Mouse (Mus musculus): ENCODE results near the gene Cdc45. TPM values are rescaled to one million over a fixed set of nuclear protein-coding genes. Genes with fewer than 3 reads are reported as not detected.
A peak's percentile ranks its signal among the peaks of the same experiment; 100 is the strongest.

Gene Cdc45
- polyA plus RNA-seq, 1 experiment from 2014 or later: 41.5 TPM

DNA sequence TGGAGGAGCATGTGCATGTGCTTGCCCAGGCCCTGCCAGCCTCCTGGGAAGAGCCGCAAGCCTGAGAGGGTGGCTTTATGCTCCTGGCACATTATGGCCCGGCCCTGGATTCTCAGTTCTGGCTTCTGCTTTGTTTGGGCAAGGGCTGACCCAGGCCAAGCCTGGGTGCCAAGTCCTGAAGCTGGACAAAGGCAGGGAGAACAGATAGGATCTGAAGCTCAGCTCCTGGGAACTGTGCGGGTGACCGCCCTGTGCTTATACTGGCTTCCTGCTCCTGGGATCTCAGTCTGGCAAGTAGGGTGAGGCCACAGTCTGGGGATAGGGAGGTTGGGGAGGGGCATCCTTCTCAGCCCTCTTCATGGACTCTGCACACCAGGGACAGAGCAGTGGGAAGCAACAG, 50.1 kb downstream of the Cdc45 start:
- WGBS (ENCODE audit: insufficient replicate concordance): 70% methylated on average over 4 of the region's 4 CpGs
- H3K4me1 ChIP-seq (ENCODE audit: control insufficient read depth, insufficient read depth, low read length): no peaks in the 10 kb centered on the region
- no peak overlapping the region for H3K4me3 ChIP-seq (ENCODE audit: low read depth, low read length)
- no peak overlapping the region for H3K9ac ChIP-seq (ENCODE audit: low read depth, low read length)
- no peak overlapping the region for H3K4me2 ChIP-seq
- no peaks in the 10 kb centered on the region for H3K27me3 ChIP-seq (ENCODE audit: control insufficient read depth, insufficient read depth, low read length)
- H3K36me3 ChIP-seq (ENCODE audit: control insufficient read depth, insufficient read depth, low read length): no peaks in the 10 kb centered on the region
- H3K9me3 ChIP-seq (replicated peaks; ENCODE audit: control insufficient read depth, low read length): no peaks in the 10 kb centered on the region
- ATAC-seq (replicated peaks; ENCODE audit: insufficient number of reproducible peaks, low FRiP score, low TSS enrichment): no peak
- no peak overlapping the region for H3K27ac ChIP-seq (ENCODE audit: low read depth, low read length)

GRCm38 (mm10) chr16:18751885-18752499, 59.8 kb downstream of the Cdc45 start:
- 69% methylated on average over 10 of the region's 10 CpGs for WGBS (ENCODE audit: insufficient replicate concordance)
- Histone ChIP-seq H3K4me2 (no peak overlapping the region), H3K27ac (ENCODE audit: low read depth, low read length) (no peak overlapping the region), H3K4me3 (ENCODE audit: low read depth, low read length) (no peak overlapping the region), H3K36me3 (ENCODE audit: control insufficient read depth, insufficient read depth, low read length) (no peaks in the 10 kb centered on the region), H3K27me3 (ENCODE audit: control insufficient read depth, insufficient read depth, low read length) (no peaks in the 10 kb centered on the region), H3K9ac (ENCODE audit: low read depth, low read length) (no peak overlapping the region), H3K4me1 (ENCODE audit: control insufficient read depth, insufficient read depth, low read length) (no peaks in the 10 kb centered on the region), H3K9me3 (replicated peaks; ENCODE audit: control insufficient read depth, low read length) (no peaks in the 10 kb centered on the region)
- no peak for ATAC-seq (replicated peaks; ENCODE audit: insufficient number of reproducible peaks, low FRiP score, low TSS enrichment)

- Histone ChIP-seq H3K9me3 (replicated peaks; ENCODE audit: control insufficient read depth, low read length) (no peaks in the 10 kb centered on the region), H3K4me1 (ENCODE audit: control insufficient read depth, insufficient read depth, low read length) (no peaks in the 10 kb centered on the region), H3K27me3 (ENCODE audit: control insufficient read depth, insufficient read depth, low read length) (no peaks in the 10 kb centered on the region), H3K4me3 (ENCODE audit: low read depth, low read length) (no peak overlapping the region), H3K9ac (ENCODE audit: low read depth, low read length) (no peak overlapping the region), H3K4me2 (no peak overlapping the region), H3K27ac (ENCODE audit: low read depth, low read length) (no peak overlapping the region), H3K36me3 (ENCODE audit: control insufficient read depth, insufficient read depth, low read length) (no peaks in the 10 kb centered on the region)
- 80% methylated on average over 11 of the region's 11 CpGs for WGBS (ENCODE audit: insufficient replicate concordance)
- no peak for ATAC-seq (replicated peaks; ENCODE audit: insufficient number of reproducible peaks, low FRiP score, low TSS enrichment)
These were observed 60.7 kb downstream of the Cdc45 start for GRCm38 (mm10) chr16:18751101-18751500.

GRCm38 (mm10) chr16:18746268-18747122, 65.3 kb downstream of the Cdc45 start:
- H3K9me3 ChIP-seq (replicated peaks; ENCODE audit: control insufficient read depth, low read length): no peaks in the 10 kb centered on the region
- no peak overlapping the region for H3K4me3 ChIP-seq (ENCODE audit: low read depth, low read length)
- H3K36me3 ChIP-seq (ENCODE audit: control insufficient read depth, insufficient read depth, low read length): no peaks in the 10 kb centered on the region
- no peak overlapping the region for H3K27ac ChIP-seq (ENCODE audit: low read depth, low read length)
- no peaks in the 10 kb centered on the region for H3K27me3 ChIP-seq (ENCODE audit: control insufficient read depth, insufficient read depth, low read length)
- 80% methylated on average over 20 of the region's 20 CpGs for WGBS (ENCODE audit: insufficient replicate concordance)
- no peaks in the 10 kb centered on the region for H3K4me1 ChIP-seq (ENCODE audit: control insufficient read depth, insufficient read depth, low read length)
- no peak for ATAC-seq (replicated peaks; ENCODE audit: insufficient number of reproducible peaks, low FRiP score, low TSS enrichment)
- no peak overlapping the region for H3K9ac ChIP-seq (ENCODE audit: low read depth, low read length)
- no peak overlapping the region for H3K4me2 ChIP-seq

DNA sequence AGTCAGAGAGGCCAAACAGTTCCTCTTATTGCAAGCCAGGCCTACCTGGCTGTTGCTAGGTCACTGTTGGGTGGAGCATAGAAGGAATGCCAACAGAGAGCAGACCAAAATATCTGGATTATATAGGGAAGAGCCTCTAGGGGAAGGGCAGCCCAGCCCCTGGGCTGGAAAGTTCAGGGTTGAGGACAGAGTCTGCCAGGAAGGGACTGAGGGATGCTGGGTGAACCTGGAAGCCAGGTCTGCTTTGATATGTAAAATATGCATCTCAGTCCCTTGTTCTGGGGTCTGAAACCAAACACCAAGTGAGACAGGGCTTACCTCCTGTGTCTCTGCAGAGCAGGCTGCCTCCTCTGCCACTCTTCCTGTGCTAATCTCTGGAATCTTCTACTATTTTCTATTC, 73.5 kb downstream of the Cdc45 start:
- 0 out of 2 replicates have a peak, but pooled peaks cover 2% of the 10 kb centered on the region for H3K4me1 ChIP-seq (ENCODE audit: control insufficient read depth, insufficient read depth, low read length)
- H3K9me3 ChIP-seq (replicated peaks; ENCODE audit: control insufficient read depth, low read length): no peaks in the 10 kb centered on the region
- H3K4me3 ChIP-seq (ENCODE audit: low read depth, low read length): no peak overlapping the region
- no peak overlapping the region for H3K4me2 ChIP-seq
- H3K36me3 ChIP-seq (ENCODE audit: control insufficient read depth, insufficient read depth, low read length): no peaks in the 10 kb centered on the region
- H3K9ac ChIP-seq (ENCODE audit: low read depth, low read length): no peak overlapping the region
- no peak overlapping the region for H3K27ac ChIP-seq (ENCODE audit: low read depth, low read length)
- ATAC-seq (replicated peaks; ENCODE audit: insufficient number of reproducible peaks, low FRiP score, low TSS enrichment): no peak
- no peaks in the 10 kb centered on the region for H3K27me3 ChIP-seq (ENCODE audit: control insufficient read depth, insufficient read depth, low read length)

DNA sequence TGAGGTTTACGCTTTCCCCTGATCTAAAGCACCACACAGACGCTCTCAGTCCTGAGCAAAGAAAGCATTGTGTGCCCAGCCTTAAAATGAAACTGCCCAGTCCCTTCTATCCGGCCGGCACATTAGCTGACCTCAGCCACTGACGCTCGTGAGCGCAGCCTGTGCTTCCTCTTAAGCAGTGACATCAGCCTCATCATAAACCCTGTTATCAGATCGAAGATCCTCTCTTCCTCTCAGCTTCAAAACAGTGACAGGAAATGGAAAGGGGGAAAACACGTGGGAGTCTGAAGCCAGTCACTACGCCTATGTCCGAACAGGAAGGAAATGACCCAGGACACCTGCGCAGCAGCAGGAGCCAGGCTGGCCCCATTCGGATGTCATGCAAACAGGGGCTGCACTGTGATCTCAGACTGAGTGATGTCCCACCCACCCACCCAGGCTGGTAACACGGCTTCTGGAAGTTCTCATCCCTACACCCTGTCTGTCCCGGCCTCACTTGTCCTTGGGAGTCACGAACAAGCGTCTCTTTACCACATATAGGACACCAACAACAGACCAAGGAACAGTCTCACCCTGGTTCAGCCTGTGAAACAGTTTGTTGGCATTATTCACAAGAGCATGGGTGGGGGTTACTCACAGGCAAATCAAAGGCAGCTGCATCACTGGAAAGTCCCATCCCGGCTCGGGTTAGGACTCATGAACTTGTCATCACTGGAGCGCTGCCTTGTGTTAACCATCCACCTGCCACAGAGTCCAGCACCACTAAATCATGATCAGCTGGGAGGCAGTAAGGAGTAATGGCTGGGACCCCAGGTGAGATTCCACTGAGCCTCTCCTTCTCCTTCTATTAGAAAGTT, 78.5 kb downstream of the Cdc45 start:
- no peak overlapping the region for H3K27ac ChIP-seq (ENCODE audit: low read depth, low read length)
- no peak overlapping the region for H3K9ac ChIP-seq (ENCODE audit: low read depth, low read length)
- 46% methylated on average over 20 of the region's 20 CpGs for WGBS (ENCODE audit: insufficient replicate concordance)
- 0 out of 2 replicates have a peak, but pooled peaks cover 2% of the 10 kb centered on the region for H3K4me1 ChIP-seq (ENCODE audit: control insufficient read depth, insufficient read depth, low read length)
- no peaks in the 10 kb centered on the region for H3K27me3 ChIP-seq (ENCODE audit: control insufficient read depth, insufficient read depth, low read length)
- peak overlapping the region; percentile 46 for H3K4me2 ChIP-seq
- H3K9me3 ChIP-seq (replicated peaks; ENCODE audit: control insufficient read depth, low read length): no peaks in the 10 kb centered on the region
- no peaks in the 10 kb centered on the region for H3K36me3 ChIP-seq (ENCODE audit: control insufficient read depth, insufficient read depth, low read length)
- peak; percentile 50; the same call in 1 of the 2 replicates for ATAC-seq (replicated peaks; ENCODE audit: insufficient number of reproducible peaks, low FRiP score, low TSS enrichment)
- 0 out of 2 replicates have a peak overlapping the region, but pooled peaks have one; percentile 13 for H3K4me3 ChIP-seq (ENCODE audit: low read depth, low read length)

DNA sequence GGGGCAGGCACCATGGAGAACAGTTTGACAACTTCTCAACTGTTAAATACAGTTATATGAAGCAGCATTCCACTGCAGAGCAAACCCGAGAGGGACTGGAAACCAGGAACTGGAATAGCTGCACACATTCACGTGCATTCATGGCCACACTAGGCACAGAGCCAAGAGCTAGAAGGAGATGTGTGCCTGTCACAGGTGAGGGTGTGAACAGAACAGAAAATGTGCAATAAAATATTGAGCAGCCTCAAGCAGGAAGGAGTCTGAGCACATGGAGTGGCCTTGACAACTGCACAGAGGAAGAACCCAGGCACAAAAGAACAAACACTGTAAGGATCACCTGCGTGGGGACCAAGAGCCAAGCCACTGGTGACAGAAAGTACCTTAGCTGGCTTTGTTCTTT, 81.1 kb downstream of the Cdc45 start:
- H3K9ac ChIP-seq (ENCODE audit: low read depth, low read length): no peak overlapping the region
- H3K9me3 ChIP-seq (replicated peaks; ENCODE audit: control insufficient read depth, low read length): no peaks in the 10 kb centered on the region
- no peak overlapping the region for H3K4me3 ChIP-seq (ENCODE audit: low read depth, low read length)
- no peak for ATAC-seq (replicated peaks; ENCODE audit: insufficient number of reproducible peaks, low FRiP score, low TSS enrichment)
- no peaks in the 10 kb centered on the region for H3K36me3 ChIP-seq (ENCODE audit: control insufficient read depth, insufficient read depth, low read length)
- no peak overlapping the region for H3K27ac ChIP-seq (ENCODE audit: low read depth, low read length)
- H3K4me1 ChIP-seq (ENCODE audit: control insufficient read depth, insufficient read depth, low read length): 0 out of 2 replicates have a peak, but pooled peaks cover 2% of the 10 kb centered on the region
- H3K4me2 ChIP-seq: no peak overlapping the region
- no peaks in the 10 kb centered on the region for H3K27me3 ChIP-seq (ENCODE audit: control insufficient read depth, insufficient read depth, low read length)
- 65% methylated on average over 3 of the region's 3 CpGs for WGBS (ENCODE audit: insufficient replicate concordance)

Data from heart, embryonic 11.5 days (tissue).